Mouse (Mus musculus): ENCODE measurements at regions not wholly inside any gene's neighbourhood (a gene's known extent, or its start where the extent isn't known, plus 50 kb on each side); places are given as distances from the start of the nearest gene placed in this dataset.

DNA sequence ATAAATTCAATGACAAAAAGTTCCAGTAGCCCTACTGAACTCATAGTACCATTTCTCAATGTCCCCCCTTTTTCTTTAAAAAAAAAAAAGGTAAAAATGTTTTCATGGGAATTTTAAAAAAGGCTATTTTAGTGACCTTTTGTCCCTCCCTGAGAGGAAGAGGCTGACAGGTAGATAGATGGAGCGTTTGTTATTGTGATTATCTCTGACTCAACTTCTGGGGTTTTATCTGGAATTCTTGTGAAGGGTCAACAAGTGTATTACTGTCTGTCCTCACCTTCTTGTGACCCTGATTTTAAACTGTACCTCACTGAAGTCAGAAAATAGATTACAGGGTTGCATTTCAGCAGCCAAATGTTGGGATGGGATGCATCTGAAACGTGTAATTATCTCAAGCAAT, 179.3 kb upstream of the BC052040 start:
- no peak for DNase-seq (ENCODE audit: low spot score in 2 of 2)

DNA sequence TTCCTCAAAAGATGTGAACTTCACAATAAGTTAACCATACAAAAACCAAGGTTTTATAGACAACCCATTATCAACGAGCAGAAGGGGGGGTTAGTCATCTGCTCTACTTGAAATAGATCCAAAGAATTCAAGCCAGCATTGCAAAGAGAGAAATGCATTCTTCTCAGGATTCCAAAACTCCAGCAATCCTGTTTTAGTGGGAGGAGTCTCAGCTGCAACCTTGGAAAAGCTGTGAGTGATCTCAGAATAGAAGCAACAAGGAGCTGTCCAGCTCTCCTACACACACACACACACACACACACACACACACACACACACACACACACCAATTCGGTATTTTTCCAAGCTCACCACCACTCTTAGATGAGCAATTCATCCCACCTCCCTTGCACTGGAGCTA, 149.0 kb upstream of the BC052040 start:
- peak in 1 of 2 experiments; percentile 11 for DNase-seq (ENCODE audit: low spot score in 2 of 2)

DNA sequence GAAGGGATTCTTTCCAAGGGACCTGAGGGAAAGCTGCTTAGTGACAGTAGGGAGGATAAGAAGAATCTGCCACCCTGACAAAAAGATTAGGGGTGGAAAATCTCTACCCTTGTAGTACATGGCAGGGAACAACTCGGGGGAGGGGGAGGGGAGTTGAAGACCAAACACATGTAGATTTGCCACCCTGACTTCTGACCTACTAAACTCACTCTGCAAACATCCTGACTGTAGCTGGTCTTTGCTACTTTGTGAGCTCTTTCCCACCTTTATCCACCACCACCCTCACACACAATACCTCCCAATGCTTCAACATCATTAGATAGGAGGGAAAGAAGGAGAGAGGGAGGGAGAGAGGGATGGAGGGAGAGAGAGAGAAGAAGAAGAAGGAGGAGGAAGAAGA, 140.4 kb upstream of the BC052040 start:
- DNase-seq (ENCODE audit: low spot score in 2 of 2), result no peak

DNA sequence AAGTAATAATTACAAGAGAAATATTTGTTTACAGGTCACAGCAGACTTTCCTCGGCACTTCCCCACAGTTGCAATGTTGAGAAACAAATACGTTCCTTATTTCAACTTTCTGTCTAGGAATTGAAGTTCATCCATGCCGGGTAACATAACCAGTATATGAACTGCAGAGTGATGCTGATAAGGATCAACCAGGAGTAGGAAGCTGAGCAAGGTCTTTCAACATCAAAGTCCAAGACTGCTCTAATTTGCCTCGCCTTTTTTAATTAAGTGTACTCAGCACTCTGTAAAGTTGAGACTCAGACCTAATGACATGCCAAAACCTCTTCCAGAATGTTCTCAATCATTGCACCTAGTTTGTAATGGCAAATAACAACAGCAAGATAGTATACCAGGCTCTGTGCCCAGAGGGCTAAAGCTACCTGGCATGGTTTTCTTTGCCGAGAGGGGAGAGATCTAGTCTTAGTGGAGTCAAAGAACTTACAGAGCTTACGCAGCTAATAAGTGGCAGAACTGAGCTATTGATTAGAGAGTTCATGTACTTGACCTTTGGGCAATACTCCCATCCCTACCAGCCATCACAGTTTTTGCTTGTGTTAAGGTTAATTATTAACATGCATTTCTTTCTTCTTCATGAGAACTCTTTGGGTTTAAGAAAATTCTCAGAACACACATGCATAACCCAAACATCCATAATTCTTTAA, 131.6 kb upstream of the BC052040 start:
- DNase-seq (ENCODE audit: low spot score in 2 of 2), result no peak

DNA sequence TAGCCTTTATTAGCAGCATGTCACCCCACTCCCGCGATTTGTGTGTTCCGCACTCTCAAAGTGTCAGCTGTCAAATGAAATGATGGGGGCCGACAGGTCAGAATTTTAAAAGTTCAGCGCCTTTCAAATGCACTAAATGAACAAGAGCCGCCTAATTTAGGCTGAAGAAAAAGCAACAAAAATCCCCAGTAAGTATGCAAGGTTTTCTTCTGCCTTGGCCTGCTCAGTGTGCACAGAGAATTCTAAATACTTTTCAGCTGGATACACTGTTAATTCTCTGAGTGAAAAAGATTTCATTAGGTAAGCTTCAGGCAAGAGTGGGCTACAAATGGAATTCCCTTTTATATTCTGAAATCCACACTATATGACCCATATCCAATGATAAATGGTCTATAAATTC, 125.9 kb upstream of the BC052040 start:
- DNase-seq (ENCODE audit: low spot score in 2 of 2), result no peak

DNA sequence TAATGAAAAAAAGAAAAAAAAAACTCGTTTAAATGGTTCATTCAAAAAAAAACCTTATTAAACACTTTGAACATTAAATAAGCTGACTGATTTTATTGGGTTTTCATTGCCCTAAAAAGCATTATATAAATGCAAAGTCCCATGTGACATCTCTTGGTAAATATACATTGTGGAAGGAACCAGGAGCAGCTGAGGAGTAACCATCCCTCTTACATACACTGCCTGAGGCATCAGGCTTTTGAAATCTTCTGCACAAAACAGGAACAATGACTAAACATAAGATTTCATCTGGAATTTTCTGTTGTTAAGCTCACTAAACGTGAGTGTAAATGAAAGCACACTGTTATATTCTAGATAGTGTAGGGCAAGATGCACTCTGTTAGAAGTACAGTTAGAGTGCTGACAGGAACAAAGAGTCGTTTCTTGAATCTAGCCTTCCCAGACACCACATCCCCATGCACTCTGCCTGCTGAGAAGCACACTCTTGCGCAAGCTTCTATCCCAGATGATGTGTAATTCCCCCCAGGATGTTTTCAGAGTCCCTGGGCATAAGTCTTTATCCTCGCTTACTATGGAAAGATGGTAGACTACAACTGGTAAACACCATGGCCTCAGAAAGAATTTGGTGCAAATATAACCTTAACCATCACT, 125.0 kb upstream of the BC052040 start:
- DNase-seq (ENCODE audit: low spot score in 2 of 2), result no peak

DNA sequence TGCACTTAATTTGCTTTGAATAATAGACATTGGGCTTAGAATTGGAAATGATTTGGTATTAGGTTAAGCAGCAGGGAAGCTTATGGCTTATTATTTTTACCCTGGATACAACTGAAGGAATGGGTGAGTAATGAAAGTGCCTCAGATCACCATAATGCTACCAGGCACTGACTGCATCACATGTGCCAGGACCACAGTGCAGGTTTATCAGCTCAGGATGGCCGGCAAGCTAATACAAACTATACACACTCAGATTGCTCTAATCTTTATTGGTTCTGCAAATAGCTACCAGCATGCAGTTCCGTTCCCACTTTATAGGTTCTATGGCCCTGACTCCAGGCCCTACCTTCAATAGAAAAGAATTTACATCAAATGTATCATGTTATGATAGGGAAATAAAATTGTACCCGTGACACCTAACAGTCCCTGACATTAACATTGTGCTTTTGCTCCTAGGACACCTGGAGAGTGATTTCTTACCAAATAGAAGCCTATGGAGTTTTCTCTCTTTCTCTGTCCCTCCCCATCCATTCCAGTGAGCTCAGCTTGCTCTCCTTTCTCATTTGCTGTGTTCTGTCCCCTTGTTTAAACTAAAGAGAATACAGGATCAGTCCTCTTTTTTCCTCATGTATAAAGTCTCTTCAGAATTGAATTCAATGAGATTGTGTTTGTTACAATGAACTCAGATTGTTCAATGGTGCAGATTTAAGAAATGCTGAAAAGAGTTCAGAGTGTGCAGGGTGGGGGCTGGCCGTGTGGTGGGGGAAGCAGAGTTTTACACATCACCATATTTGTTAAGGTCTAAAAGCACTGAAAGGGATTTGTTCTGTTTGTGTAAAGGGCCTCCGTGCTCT, 121.3 kb upstream of the BC052040 start:
- DNase-seq (ENCODE audit: low spot score in 2 of 2), result no peak

DNA sequence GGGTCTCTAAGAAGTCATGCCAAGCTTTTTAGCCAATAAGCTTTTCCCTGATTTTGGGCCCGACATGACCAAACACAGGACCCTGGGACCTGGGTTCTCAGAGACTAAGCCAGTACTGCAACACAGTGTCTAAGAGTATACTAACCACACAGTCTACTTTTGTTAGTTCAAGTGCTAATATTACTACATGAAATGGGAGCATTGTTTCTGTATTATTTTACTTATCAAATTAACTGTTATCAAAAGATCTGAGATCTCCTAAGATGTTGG, 120.7 kb upstream of the BC052040 start:
- no peak for DNase-seq (ENCODE audit: low spot score in 2 of 2)

DNA sequence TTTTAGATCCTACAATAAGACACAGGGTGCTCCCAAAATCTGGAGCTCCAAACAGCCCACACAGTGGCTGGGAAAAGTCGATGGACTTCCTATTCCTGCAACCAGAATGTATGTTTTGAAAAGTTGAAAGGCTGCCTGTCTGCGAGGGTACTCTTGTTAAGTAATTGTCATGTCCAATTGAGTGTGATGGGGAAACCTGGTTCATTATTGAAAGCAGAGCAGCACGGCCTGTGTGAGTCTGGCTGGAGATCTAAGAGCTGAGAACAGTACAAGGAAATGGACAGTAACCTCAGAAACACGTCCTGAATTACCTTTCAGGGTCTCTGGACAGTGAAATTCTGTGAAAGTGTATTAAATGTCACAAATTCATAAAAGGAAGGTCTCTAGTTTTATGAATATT, 115.3 kb upstream of the BC052040 start:
- no peak for DNase-seq (ENCODE audit: low spot score in 2 of 2)

DNA sequence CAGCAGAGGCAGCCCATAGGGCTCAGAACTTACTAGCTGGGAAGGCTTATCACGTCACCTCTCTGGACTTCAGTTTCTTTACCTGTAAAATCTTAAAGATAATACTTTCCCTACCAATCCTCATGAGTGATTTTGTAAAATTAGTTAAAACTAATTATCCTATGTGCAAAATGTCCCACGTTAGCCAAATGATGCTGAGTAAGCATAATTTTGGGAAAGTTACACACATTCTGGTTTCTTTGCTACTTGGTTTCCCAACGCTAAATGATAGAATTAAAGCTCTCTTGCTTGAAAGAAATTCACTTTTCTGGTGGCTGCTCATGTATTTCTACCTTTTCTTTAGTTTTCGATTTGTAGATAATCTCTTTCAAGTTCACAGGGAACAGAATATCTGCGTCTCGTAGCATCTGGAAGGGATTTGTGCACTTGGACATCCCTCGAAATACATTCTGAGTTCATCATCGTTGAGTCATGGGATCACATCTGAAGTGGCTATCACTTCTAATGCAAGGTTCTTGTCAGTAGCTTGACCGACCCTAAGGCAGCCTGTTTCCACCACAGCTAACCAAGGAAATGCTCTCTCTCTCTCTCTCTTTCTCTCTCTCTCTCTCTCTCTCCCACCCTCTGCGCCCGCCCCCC, 114.3 kb upstream of the BC052040 start:
- DNase-seq (ENCODE audit: low spot score in 2 of 2), result no peak

DNA sequence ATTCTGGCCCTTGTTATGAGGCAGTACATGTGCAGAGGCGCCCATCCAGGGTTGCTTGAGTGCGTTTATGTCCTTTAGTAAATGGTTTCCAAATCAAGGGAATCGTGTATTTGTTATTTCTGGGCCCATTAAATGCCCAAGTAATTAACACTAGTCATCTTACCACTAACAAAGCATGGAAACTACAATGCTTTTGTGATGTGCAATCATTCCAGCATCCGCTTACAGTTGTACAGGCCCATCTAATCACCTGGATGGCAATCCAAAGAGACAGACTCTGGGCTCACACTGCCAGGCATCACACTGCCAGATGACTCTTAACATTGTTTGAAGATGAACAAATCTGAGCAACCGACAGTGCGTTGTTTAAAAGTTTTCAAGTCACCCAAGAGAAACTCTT, 113.6 kb upstream of the BC052040 start:
- DNase-seq (ENCODE audit: low spot score in 2 of 2), result no peak

DNA sequence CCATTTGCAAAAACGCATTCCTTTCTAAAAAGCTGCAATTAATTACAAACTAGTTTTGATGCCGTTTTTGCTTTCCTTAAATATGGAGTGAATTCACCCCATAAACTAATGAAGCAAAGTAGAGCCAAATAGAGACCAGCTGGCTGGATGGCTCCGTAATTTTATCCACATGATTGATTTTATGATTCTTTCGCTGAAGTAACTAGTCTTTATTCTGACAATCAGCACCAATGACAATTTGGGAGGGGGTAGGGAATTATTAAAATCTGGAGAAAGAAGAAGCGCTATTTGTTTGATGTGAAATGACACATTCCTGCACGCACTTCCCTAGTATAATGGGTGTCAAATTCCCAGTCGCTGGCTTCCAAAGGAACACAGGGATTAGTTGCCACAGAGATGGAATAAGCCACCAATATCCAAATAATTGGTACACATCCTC, 113.0 kb upstream of the BC052040 start:
- no peak for DNase-seq (ENCODE audit: low spot score in 2 of 2)

DNA sequence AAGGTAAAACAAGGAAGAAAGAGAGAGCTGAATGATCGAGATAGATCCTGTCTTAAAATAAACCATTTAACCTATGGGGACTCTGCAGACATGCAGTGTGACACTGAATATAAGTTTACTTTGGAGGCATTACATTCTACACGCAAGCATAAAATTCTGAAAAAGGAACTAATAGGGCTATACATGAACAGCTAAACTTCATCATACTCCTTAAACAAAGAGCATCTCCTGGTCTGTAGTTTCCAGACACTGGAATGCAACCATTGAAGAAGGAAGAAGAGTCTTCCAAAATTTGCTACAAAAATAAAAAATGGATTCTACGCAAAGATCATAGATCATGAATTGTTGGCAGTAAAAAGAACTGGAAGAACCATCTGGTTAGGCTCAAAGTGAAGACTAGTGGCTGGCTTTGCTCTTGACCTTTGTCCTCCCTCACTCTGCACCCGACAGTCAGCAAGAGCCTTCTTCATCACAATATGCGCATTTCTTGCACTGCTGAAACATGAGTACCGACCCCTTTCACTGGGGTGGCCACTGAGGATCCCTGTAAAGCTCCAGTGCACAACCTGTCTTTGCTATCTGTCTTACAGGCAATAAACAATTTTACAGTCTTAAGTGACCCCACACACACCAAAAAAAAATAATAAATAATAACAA, 112.2 kb upstream of the BC052040 start:
- no peak for DNase-seq (ENCODE audit: low spot score in 2 of 2)

DNA sequence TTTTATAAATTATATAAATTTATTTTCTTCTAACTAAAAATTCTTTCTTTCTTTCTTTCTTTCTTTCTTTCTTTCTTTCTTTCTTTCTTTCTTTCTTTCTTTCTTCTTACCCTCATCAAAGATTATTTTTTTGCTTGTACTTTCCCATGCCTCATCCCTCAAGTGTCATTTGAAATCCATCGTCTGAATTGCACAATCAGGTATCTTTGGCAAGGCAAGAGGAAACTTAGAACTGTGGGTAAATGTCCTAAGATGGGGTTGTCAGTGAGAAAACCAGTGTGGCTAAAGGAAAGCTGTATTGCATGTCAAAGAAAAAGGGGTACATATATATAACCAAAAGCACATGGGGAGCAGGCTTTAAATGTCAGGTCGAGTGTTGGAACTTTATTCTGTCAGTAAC, 109.1 kb upstream of the BC052040 start:
- no peak for DNase-seq (ENCODE audit: low spot score in 2 of 2)

DNA sequence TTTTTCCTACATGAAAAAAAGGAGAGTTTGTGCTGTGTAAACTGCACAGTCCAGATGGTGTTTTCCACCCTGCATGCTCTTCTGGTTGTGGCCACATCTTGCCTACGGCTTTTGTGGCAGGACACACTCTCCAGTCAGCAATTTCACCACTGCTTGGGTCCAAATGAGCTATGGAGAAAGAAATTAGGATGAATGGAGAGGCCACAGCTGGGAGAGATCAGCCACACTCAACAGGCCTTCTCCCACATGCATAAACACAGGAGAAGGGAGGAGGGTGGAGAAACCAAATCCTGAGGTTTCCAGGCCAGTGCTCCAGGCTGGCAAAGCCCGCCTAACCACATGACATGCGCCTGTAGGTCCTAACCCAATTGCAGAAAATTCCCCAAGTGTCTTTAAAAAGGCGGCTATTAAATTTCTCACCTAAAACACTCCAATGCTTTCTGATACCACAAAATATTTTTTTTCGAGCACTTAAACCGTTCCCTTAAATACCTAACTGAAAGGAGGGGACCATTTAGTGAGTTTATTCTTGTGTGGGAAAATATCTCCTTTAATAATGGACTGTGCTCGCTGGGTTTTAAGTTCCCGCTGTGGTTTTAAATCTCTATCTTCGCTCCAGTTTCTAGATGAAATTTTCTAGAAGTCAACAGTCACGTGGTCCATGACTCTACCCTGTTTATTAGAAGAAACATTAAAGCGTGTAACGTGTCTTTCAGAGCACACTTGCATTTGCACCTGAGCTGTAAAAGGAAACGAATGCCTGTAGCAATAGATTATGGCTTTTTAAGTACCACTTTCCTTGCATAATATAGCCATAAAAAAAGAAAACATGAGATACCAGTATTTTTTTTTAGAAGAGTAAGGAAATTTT, 97.9 kb upstream of the BC052040 start:
- DNase-seq (ENCODE audit: low spot score in 2 of 2), result no peak

DNA sequence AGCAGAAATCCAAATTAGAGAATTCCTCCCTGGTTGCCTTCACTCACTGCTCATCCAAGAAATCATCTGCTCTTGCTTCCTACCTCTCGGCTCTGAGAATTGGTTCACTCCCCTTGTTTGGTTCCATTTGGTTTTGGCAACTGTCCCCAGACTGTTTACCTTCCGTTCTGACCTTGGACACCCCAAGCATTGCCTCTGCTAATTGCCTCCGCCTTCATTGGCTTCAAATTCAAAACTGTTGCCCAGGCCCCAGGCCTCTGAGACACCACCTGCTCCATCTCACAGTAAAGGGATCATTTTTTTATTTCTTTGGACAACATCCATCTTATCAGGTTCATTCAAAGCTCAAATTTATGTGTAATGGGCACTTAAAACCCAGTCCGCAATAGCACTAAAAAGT, 93.1 kb upstream of the BC052040 start:
- DNase-seq (ENCODE audit: low spot score in 2 of 2), result no peak

DNA sequence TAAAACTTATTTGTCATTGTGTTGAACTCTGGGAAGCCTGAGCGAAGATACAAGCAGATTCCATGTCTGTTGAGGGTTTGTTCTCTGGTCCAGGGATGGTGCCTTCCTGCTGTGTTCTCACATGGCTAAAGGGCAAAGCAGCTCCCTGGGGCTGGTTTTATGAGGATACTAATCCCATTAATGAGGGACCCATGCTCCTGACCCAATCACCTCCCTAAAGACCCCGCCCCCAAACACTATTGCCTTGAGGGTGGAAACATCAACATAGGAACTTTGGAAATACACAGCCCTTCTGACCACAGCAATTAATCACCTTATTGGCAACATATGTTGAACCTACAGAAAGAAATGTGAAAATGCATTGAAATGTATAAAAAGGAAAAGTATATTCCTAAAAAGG, 88.5 kb upstream of the BC052040 start:
- DNase-seq (ENCODE audit: low spot score in 2 of 2), result no peak

DNA sequence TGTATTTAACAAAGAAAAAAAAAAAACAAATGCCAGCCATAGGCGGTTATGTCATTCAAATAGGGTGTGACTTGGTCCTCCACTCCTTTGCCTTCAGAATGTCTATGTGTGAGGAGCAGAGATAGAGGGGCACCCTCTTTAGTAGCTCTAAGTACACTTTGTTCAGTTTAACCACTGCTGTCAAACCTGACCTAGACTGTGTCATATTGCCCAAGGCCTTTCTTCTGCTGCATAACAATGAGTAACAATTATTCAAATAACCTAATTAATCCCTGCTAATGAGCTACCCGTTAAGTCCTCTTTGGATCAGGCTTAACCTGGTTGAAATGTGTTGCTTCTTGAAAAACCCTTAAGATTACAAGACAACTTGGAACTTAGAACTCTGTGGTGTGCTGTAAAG, 81.6 kb upstream of the BC052040 start:
- no peak for DNase-seq (ENCODE audit: low spot score in 2 of 2)

DNA sequence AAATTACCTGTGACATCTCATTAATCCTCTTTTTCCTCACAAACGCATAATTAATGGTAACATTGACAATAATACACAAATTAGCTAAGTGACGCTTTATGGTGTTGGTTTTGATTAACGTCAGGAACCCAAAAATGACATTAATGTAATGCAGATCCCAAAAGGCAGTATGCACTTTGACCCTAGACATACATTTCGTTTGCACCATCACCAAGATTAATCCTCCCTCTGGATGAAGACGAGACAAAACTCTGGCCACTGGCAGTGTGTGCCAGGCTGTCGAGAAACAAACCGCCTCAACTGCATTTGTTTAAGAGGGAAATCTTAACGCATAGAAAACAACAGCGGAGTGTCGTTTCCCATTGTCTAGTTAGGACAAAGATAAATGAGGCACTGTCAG, 72.0 kb upstream of the BC052040 start:
- DNase-seq (ENCODE audit: low spot score in 2 of 2), result no peak

DNA sequence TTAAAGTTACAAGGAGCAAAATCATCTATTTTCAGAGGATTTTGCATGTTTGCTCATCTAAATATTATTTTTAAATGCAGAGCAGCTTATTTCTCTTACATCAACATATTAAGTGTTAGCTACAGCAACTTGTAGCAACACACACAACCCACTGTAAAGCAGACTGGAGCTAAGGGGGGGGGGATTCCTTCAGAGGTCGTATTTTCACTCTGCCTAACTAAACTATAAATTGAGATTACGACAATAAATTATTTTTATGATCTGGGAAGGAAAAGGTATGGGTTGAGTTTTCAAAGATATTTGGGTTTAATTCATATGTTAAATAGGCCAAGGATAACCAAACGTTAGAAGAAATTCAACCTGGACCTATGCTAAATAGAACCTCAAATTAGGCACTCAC, 70.4 kb upstream of the BC052040 start:
- no peak for DNase-seq (ENCODE audit: low spot score in 2 of 2)

All from layer of hippocampus, adult 18-20 months (tissue).